Mouse (Mus musculus) myocyte (in vitro differentiated cells): Measurements from ENCODE around the gene Tmem175. TPM values are rescaled to one million over a fixed set of nuclear protein-coding genes. Genes with fewer than 3 reads are reported as not detected.
A peak's percentile ranks its signal among the peaks of the same experiment; 100 is the strongest.

Experiments used
- H3K27me3 ChIP-seq: one replicate; pipeline ENCODE4 v1.6.1; 2011; ENCODE audit not compliant: control insufficient read depth, insufficient read depth, insufficient read length
- H3K36me3 ChIP-seq: one replicate; pipeline ENCODE4 v1.6.1; 2011; ENCODE audit not compliant: control insufficient read depth, insufficient read depth
- H3K4me2 ChIP-seq: one replicate; pipeline ENCODE4 v1.6.1; 2011; ENCODE audit warnings: low read depth, control low read depth
- H3K4me3 ChIP-seq: one replicate; pipeline ENCODE4 v1.5.1; 2011; ENCODE audit warnings: mild to moderate bottlenecking, control low read depth, moderate library complexity
- H3K79me2 ChIP-seq: one replicate; pipeline ENCODE4 v1.6.1; 2011; ENCODE audit not compliant: control insufficient read depth, insufficient read depth
- H3ac ChIP-seq: one replicate; pipeline ENCODE4 v1.6.1; 2011; ENCODE audit not compliant: control insufficient read depth, insufficient read length
- CEBPB ChIP-seq: IDR thresholded peaks from 2 replicates; pipeline ENCODE4 v1.6.1; 2011; ENCODE audit warnings: mild to moderate bottlenecking, moderate library complexity; ENCODE audit not compliant: poor library complexity, insufficient read depth, severe bottlenecking
- E2F4 ChIP-seq: IDR thresholded peaks from one replicate; pipeline ENCODE4 v1.6.1; 2011; ENCODE audit warnings: mild to moderate bottlenecking, control low read depth, moderate library complexity; ENCODE audit not compliant: insufficient read depth
- MAX ChIP-seq: IDR thresholded peaks from one replicate; pipeline ENCODE4 v1.6.1; 2011; ENCODE audit warnings: low read depth, mild to moderate bottlenecking, control low read depth
- MYOD1 ChIP-seq, 3 experiments: IDR thresholded peaks; one replicate each; pipeline ENCODE4 v1.6.1; 2011; ENCODE audit warnings: control low read depth in 2 of 3, low read depth in 2 of 3, mild to moderate bottlenecking in 2 of 3, moderate library complexity in 1 of 3; ENCODE audit not compliant: insufficient read length in 2 of 3, control insufficient read depth in 1 of 3
- MYOG ChIP-seq, 3 experiments: IDR thresholded peaks; one replicate each; pipeline ENCODE4 v1.6.1; 2011; ENCODE audit warnings: control low read depth in 2 of 3, low read depth in 2 of 3, mild to moderate bottlenecking in 2 of 3; ENCODE audit not compliant: insufficient read length in 2 of 3, control insufficient read depth in 1 of 3, insufficient read depth in 1 of 3
- POLR2A ChIP-seq: IDR thresholded peaks from one replicate; pipeline ENCODE4 v1.6.1; 2011; ENCODE audit warnings: low read depth, mild to moderate bottlenecking, control low read depth, moderate library complexity; ENCODE audit not compliant: insufficient read length
- POLR2AphosphoS2 ChIP-seq: IDR thresholded peaks from one replicate; pipeline ENCODE4 v1.6.1; 2011; ENCODE audit warnings: low read depth, control low read depth; ENCODE audit not compliant: insufficient read length
- REST ChIP-seq: IDR thresholded peaks from one replicate; pipeline ENCODE4 v1.6.1; 2011; ENCODE audit warnings: mild to moderate bottlenecking, control low read depth, moderate library complexity; ENCODE audit not compliant: insufficient read depth, insufficient read length
- SRF ChIP-seq: IDR thresholded peaks from one replicate; pipeline ENCODE4 v1.6.1; 2011; ENCODE audit warnings: low read depth; ENCODE audit not compliant: control insufficient read depth, insufficient read length
- TCF12 ChIP-seq: IDR thresholded peaks from one replicate; pipeline ENCODE4 v1.6.1; 2011; ENCODE audit warnings: mild to moderate bottlenecking, control low read depth; ENCODE audit not compliant: poor library complexity, insufficient read depth, severe bottlenecking
- TCF3 ChIP-seq: IDR thresholded peaks from one replicate; pipeline ENCODE4 v1.6.1; 2011; ENCODE audit warnings: low read depth, control low read depth; ENCODE audit not compliant: insufficient read length
- USF1 ChIP-seq: IDR thresholded peaks from one replicate; pipeline ENCODE4 v1.6.1; 2011; ENCODE audit warnings: low read depth, mild to moderate bottlenecking, control low read depth, moderate library complexity
- polyA plus RNA-seq: library from polyadenylated mRNA; unstranded; fragments of >200 nt; fragmentation: generic; extraction: Trizol; gene quantifications from one replicate; pipeline ENCODE4 v1.2.1, GENCODE M21; 2012; ENCODE audit warnings: missing spikeins

Gene Tmem175
- polyA plus RNA-seq, 1 experiment, result 15.1 TPM

GRCm38 (mm10) chr5:108647820-108648465 is 18.4 kb downstream of the Tmem175 start:
- H3K4me2 ChIP-seq, result no peak overlapping the region
- H3K36me3 ChIP-seq, result peaks cover 3% of the 10 kb centered on the region
- H3K79me2 ChIP-seq, result no peaks in the 10 kb centered on the region
- no peak overlapping the region for H3K4me3 ChIP-seq
- H3ac ChIP-seq, result no peak overlapping the region
- no peaks in the 10 kb centered on the region for H3K27me3 ChIP-seq
- TF ChIP-seq REST, result no peak
- no peak for TF ChIP-seq MAX
- TF ChIP-seq CEBPB, result no peak
- no peak for TF ChIP-seq E2F4
- TF ChIP-seq MYOD1 (IDR thresholded peaks at IDR 0.05; ENCODE audit: control insufficient read depth in 1 of 3, insufficient read length in 2 of 3, low read depth in 2 of 3), result no peak
- TF ChIP-seq SRF, result no peak
- TF ChIP-seq TCF12, result no peak
- TF ChIP-seq USF1, result no peak
- no peak for TF ChIP-seq TCF3

GRCm38 (mm10) chr5:108648937-108649576 is 19.5 kb downstream of the Tmem175 start:
- Histone ChIP-seq H3ac (no peak overlapping the region), H3K27me3 (no peaks in the 10 kb centered on the region), H3K4me2 (no peak overlapping the region), H3K36me3 (no peaks in the 10 kb centered on the region), H3K4me3 (no peak overlapping the region), H3K79me2 (no peaks in the 10 kb centered on the region)
- TF ChIP-seq E2F4 (no peak), MYOG (IDR thresholded peaks at IDR 0.05; ENCODE audit: control insufficient read depth in 1 of 3, insufficient read depth in 1 of 3, insufficient read length in 2 of 3, low read depth in 2 of 3) (no peak), REST (no peak), POLR2AphosphoS2 (peak; percentile 58)

- no peak overlapping the region for H3K4me3 ChIP-seq
- H3K27me3 ChIP-seq, result no peaks in the 10 kb centered on the region
- TF ChIP-seq USF1 (no peak), POLR2AphosphoS2 (peak; percentile 26), SRF (no peak)
- no peaks in the 10 kb centered on the region for H3K36me3 ChIP-seq
- H3ac ChIP-seq, result no peak overlapping the region
- no peak overlapping the region for H3K4me2 ChIP-seq
- H3K79me2 ChIP-seq, result no peaks in the 10 kb centered on the region
Observed at GRCm38 (mm10) chr5:108650341-108650740, 20.8 kb downstream of the Tmem175 start.

GRCm38 (mm10) chr5:108651136-108651720 is 21.7 kb downstream of the Tmem175 start:
- H3K4me3 ChIP-seq, result no peak overlapping the region
- no peaks in the 10 kb centered on the region for H3K36me3 ChIP-seq
- H3K27me3 ChIP-seq, result no peaks in the 10 kb centered on the region
- no peaks in the 10 kb centered on the region for H3K79me2 ChIP-seq
- no peak overlapping the region for H3ac ChIP-seq
- TF ChIP-seq REST, result no peak
- TF ChIP-seq MYOG (IDR thresholded peaks at IDR 0.05; ENCODE audit: control insufficient read depth in 1 of 3, insufficient read depth in 1 of 3, insufficient read length in 2 of 3, low read depth in 2 of 3), result no peak
- TF ChIP-seq MAX, result no peak
- TF ChIP-seq POLR2A, result no peak
- TF ChIP-seq TCF12, result no peak
- TF ChIP-seq E2F4, result no peak
- no peak for TF ChIP-seq MYOD1 (IDR thresholded peaks at IDR 0.05; ENCODE audit: control insufficient read depth in 1 of 3, insufficient read length in 2 of 3, low read depth in 2 of 3)
- TF ChIP-seq USF1, result no peak
- no peak for TF ChIP-seq CEBPB
- TF ChIP-seq SRF, result no peak
- no peak for TF ChIP-seq TCF3
- TF ChIP-seq POLR2AphosphoS2, result no peak
- no peak overlapping the region for H3K4me2 ChIP-seq

GRCm38 (mm10) chr5:108651823-108652222 is 22.3 kb downstream of the Tmem175 start:
- Histone ChIP-seq H3K36me3 (no peaks in the 10 kb centered on the region), H3K4me3 (no peak overlapping the region), H3K27me3 (no peaks in the 10 kb centered on the region)

More at GRCm38 (mm10) chr5:108651823-108652222, 22.3 kb downstream of the Tmem175 start:
- no peak for TF ChIP-seq TCF12
- TF ChIP-seq TCF3, result no peak
- no peak for TF ChIP-seq MYOG (IDR thresholded peaks at IDR 0.05; ENCODE audit: control insufficient read depth in 1 of 3, insufficient read depth in 1 of 3, insufficient read length in 2 of 3, low read depth in 2 of 3)
- no peak for TF ChIP-seq E2F4
- TF ChIP-seq MYOD1 (IDR thresholded peaks at IDR 0.05; ENCODE audit: control insufficient read depth in 1 of 3, insufficient read length in 2 of 3, low read depth in 2 of 3), result no peak
- no peak for TF ChIP-seq POLR2AphosphoS2
- no peak for TF ChIP-seq USF1
- TF ChIP-seq POLR2A, result no peak
- TF ChIP-seq SRF, result no peak
- TF ChIP-seq REST, result no peak
- no peak for TF ChIP-seq MAX
- TF ChIP-seq CEBPB, result no peak
- H3K4me2 ChIP-seq, result no peak overlapping the region
- no peak overlapping the region for H3ac ChIP-seq
- H3K79me2 ChIP-seq, result no peaks in the 10 kb centered on the region
